Mouse (Mus musculus): Measurements from ENCODE around the gene Hbs1l.

Gene Hbs1l

GRCm38 (mm10) chr10:21295759-21296621 is at the start of gene Hbs1l:
Gene Hbs1l (plus strand): TSS chr10:21295979.
- peak; percentile 89 for DNase-seq (ENCODE audit: low spot score)

DNA sequence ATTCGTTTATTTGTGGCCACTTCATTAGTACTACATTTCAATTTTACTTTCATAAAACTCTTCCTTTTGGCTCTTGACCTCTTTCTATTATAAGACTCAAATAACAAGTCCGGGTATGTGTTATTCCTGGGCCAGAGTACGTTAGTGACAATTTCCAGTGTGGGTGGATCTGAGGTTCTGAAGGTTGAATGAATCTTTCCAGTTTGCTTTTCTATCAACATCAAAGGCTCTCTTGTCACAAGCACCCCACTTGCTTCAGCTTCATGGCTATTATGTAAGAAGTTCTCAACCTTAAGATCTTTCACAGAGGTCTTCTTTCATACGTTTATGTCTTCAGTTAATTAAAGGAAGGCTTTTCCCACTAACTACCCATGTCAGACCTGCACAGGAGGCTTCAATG is 47.2 kb upstream of the Hbs1l start:
- DNase-seq (ENCODE audit: low spot score), result no peak

GRCm38 (mm10) chr10:21251881-21252534 is 43.8 kb upstream of the Hbs1l start:
- no peak for DNase-seq (ENCODE audit: low spot score)

DNA sequence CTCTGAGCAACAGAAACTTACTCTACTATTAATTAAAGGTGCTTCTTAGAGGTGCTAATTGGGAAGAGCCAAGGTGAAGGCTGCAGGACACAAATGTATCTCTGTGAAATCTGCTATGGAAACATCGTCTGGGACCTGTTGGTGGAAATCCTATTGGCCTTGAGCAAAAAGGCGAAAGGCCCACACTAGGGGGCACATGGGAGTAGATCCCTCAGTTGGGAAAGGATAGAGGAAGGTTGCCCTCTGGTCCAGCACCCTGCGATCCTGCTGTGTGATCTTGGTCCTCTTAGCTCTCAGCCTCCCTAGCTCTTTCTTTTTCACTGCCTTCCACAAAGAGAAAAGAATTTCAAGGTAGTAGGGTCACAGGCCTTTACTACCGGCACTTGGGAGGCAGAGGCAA is 43.0 kb upstream of the Hbs1l start:
- no peak for DNase-seq (ENCODE audit: low spot score)

DNA sequence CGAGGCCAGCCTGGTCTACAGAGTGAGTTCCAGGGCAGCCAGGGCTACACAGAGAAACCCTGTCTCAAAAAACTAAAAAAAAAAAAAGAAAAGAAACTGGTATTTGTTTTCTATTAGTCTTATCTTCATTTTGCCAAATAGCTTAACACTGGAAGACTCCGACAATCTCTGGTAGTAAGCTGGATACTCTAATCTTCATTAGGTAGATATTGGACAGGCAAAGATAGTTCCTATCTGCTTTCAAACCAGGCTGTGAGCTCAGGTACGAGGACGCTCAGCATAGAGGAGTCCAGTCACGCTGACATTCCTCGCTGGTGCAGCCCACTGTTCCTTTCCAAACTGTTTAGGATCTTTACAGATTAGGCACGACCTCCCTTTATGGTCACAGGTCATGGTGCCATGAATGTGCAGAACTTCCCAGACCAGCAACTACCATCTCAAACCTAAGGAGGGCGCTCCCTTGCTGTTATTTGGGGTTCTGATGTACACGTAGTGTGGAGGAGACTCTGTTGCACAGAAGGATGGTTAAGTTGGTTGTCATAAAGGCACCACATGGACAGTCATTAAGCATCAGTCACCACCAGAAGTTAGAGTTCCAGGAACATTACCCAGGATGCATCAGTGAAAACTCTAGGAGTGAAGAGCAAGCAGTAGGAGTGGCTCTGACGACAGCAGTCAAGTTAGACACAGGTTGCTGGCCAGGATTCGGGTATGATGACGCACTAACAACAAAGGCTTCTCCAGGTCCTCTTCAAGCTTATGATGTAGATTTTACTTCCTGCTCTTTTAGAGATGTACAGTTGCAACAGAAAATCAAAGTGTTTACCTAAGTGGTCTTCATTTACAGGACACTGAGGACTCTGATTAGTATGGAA is 41.3 kb upstream of the Hbs1l start:
- no peak for DNase-seq (ENCODE audit: low spot score)

DNA sequence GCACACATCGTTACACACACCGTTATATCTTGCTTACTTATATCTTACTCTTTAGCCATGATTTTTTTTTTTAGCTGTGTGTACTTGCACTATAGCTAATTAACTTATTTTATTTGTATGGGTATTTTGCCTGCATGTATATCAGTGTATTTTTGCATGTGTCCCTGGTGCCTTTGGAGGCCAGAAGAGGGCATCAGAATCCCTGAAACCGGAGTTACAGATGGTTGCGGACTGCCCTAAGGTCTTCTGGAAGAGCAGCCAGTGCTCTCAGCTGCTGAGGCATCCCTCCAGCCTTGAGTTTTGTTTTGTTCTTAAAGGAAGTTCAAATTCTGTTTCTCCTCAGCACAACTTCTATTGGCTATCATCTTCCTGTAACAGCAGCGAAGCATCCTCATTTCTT is 38.5 kb upstream of the Hbs1l start:
- DNase-seq (ENCODE audit: low spot score), result no peak

GRCm38 (mm10) chr10:21259649-21260048 is 36.1 kb upstream of the Hbs1l start:
- no peak for DNase-seq (ENCODE audit: low spot score)

DNA sequence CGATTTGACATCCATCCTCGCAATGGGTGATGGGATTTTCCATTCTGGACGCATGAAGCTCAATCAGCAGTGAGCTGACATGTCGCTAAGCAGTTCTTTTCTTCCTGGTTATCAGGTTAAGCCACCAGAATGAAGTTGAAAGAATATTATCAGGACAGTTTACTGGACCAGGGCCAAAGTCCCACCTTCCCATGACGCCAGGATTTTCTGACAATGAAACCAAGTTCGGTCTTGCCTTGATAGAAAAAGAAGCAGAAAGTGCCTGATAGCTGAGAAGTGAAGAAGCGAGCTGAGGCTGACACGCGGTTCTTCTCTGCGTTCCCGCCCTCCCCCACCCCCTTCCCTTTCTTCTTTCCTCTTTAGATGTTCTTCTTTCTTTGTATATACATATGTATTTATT is 30.6 kb upstream of the Hbs1l start:
- no peak for DNase-seq (ENCODE audit: low spot score)

GRCm38 (mm10) chr10:21267452-21267851 is 28.3 kb upstream of the Hbs1l start:
- no peak for DNase-seq (ENCODE audit: low spot score)

DNA sequence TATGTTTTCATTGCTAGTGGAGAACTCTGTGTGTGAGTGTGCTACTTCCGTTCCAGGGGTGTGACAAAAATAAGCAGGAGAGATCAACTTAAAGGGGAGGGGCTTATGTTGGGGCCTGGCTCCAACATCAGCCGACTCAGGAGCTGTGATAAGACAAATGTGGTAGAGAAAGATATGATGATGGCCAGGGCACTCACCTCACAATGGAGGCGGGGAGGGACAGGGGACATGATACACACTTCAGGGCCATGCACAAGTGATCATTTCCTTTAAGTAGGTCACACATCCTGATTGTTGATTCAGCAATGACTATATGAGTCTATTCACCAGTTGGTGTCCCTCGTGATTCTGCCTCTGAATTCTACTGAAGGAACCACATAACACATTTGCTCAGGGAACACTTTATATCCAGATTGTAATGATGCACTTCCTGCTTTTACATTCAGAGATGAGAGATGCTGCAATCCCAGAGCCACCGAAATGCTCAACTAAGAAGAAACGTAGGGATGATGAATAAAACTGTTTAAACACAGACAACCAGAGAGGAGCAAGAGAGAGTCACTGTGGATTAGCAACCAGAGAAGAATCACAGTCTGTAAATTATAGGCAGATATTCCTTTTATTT is 26.9 kb upstream of the Hbs1l start:
- DNase-seq (ENCODE audit: low spot score), result no peak

- DNase-seq (ENCODE audit: low spot score), result no peak
These were observed 25.9 kb upstream of the Hbs1l start for GRCm38 (mm10) chr10:21269920-21270319.

- DNase-seq (ENCODE audit: low spot score), result no peak
These were observed 24.9 kb upstream of the Hbs1l start for GRCm38 (mm10) chr10:21270905-21271304.

GRCm38 (mm10) chr10:21271310-21271709 is 24.5 kb upstream of the Hbs1l start:
- no peak for DNase-seq (ENCODE audit: low spot score)

- DNase-seq (ENCODE audit: low spot score), result no peak
These were observed 24.0 kb upstream of the Hbs1l start for GRCm38 (mm10) chr10:21271785-21272184.

DNA sequence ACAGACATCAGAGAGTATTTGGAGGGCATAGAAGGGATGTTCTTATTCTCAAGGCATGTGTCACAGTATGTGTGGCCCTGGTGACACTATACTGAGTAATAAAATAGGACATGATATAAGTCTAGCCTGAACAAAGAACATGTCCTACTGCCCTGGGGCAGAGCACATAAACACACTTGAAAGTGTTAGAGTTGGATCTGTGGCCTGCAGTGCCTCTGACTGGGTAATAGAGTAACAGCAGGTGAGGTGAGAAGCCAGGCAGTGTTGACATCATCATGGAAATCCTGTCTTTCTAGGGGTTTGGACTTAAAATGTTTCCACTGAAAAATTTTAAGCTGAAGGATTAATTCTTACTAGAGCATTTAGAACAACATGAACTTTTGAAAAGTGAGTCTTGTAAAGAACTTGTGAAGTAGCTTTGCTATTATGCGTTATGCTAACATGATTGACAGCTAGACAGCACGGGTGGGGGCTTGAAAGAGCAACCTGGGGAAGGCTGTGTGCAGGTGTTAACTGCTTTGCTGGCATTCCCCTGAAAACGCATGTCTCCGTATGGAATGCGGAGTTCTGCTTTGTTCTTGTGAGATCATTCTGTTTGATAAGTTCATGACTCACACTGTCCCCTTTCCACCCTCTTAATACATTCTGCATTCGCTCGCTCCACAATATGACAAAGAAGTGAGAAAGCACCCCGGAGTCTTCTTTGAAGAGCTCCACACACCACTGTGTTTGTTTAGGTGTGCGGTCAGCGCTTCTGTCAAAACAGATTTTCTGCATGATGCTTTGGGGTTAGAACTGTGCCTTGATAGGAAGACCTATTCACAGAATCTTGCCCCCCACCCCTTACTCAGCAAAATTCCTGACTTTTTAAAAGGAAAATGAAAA is 8.3 kb upstream of the Hbs1l start:
- DNase-seq (ENCODE audit: low spot score), result no peak

- DNase-seq (ENCODE audit: low spot score), result no peak
These were observed 4.6 kb upstream of the Hbs1l start for GRCm38 (mm10) chr10:21291228-21291627.

- no peak for DNase-seq (ENCODE audit: low spot score)
These were observed 1.6 kb upstream of the Hbs1l start for GRCm38 (mm10) chr10:21294217-21294616.

DNA sequence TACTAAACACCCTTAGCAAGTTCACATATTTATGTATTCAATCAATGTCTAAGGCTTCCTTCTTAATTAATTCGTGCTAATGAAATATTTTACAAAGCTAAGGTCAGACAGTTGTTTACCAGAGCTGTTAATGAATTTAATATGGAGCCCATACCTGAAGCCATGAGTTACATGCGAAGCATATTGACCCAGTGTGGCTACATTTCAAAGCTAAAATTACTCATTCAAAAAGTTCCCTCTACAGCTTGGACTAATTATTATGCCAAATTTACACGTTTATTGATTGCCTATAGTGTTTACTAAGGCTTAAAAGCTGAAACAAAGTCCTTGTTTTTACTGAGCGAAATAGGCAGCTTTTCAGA is 401 bp upstream of the Hbs1l start:
- no peak for DNase-seq (ENCODE audit: low spot score)

DNA sequence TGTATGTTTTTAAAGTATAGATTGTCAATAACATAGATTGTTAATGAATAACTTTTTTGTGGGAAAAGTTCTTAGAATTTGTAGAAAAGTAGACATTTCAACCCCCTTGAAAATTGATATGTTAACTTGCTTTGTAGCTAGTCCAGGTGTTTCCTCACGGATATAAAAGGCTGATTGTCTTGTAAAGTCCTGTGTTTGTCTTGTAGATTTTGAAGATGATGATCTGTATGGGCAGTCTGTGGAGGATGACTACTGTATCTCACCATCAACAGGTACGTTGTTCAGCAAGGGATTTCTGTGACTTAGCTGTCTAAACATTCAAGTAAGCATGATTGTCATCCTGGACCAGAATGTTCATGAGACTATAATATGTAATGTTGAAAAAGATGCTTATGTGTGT is 3.2 kb downstream of the Hbs1l start:
- DNase-seq (ENCODE audit: low spot score), result no peak

GRCm38 (mm10) chr10:21301822-21302221 is 6.0 kb downstream of the Hbs1l start:
- no peak for DNase-seq (ENCODE audit: low spot score)
